Mouse (Mus musculus) forebrain, embryonic 11.5 days (tissue): Measurements from ENCODE around the gene Tomm70a. TPM values are rescaled to one million over a fixed set of nuclear protein-coding genes. Genes with fewer than 3 reads are reported as not detected.

Source experiments
- ATAC-seq: fragments of 200-750 bp; cut with Nextera tagmentation; replicated peaks from 2 replicates; pipeline ENCODE4 v1.8.0; 2017; ENCODE audit warnings: moderate TSS enrichment; ENCODE audit not compliant: low FRiP score
- DNase-seq: peaks from one replicate; pipeline ENCODE4 v3.0.0-alpha.2; 2017; ENCODE audit warnings: low spot score
- H3K27ac ChIP-seq: fragments of 300-500 bp; sonication (generic); 2 replicates; pipeline ENCODE4 v1.5.1; 2014; ENCODE audit warnings: low read depth, low read length
- H3K27me3 ChIP-seq: fragments of 300-500 bp; sonication (generic); 2 replicates; pipeline ENCODE4 v1.6.1; 2014; ENCODE audit warnings: mild to moderate bottlenecking, low read length, mixed read lengths; ENCODE audit not compliant: control insufficient read depth, insufficient read depth
- H3K36me3 ChIP-seq: fragments of 300-500 bp; sonication (generic); 2 replicates; pipeline ENCODE4 v1.6.1; 2014; ENCODE audit warnings: mild to moderate bottlenecking, low read length, moderate library complexity, mixed read lengths; ENCODE audit not compliant: control insufficient read depth, insufficient read depth
- H3K4me1 ChIP-seq: fragments of 300-500 bp; sonication (generic); replicated peaks from 2 replicates; pipeline ENCODE4 v1.6.1; 2014; ENCODE audit warnings: low read length, mixed read lengths; ENCODE audit not compliant: control insufficient read depth, insufficient read depth
- H3K4me2 ChIP-seq: fragments of 300-500 bp; sonication (generic); 2 replicates; pipeline ENCODE4 v1.6.1; 2014; ENCODE audit warnings: low read depth, mild to moderate bottlenecking, low read length, moderate library complexity, mixed read lengths; ENCODE audit not compliant: severe bottlenecking
- H3K4me3 ChIP-seq: fragments of 300-500 bp; sonication (generic); 2 replicates; pipeline ENCODE4 v1.5.1; 2014; ENCODE audit warnings: low read depth, low read length
- H3K9ac ChIP-seq: fragments of 300-500 bp; sonication (generic); 2 replicates; pipeline ENCODE4 v1.6.1; 2014; ENCODE audit warnings: low read length
- H3K9me3 ChIP-seq: fragments of 300-500 bp; sonication (generic); 2 replicates; pipeline ENCODE4 v1.6.1; 2016; ENCODE audit warnings: low read length, mixed read lengths; ENCODE audit not compliant: control insufficient read depth
- WGBS: fragments of 180-500 bp; shearing (Covaris S2); extraction: QIAGEN DNeasy Blood & Tissue Kit; methylation state at CpG from one replicate; pipeline ENCODE4 v1.1.7; 2014; 5-methylcytosine and 5-hydroxymethylcytosine counted together
- polyA plus RNA-seq: library from polyadenylated mRNA; unstranded; fragments of >200 nt; fragmentation: Nextera tagmentation; extraction: Ambion mirVana; gene quantifications from 2 replicates; pipeline ENCODE4 v1.2.1, GENCODE M21; 2014

Tomm70a gene
- polyA plus RNA-seq, 1 experiment from 2014 or later = 68.6 TPM

- WGBS = 92% methylated on average over 5 of the region's 5 CpGs
- Histone ChIP-seq H3K27me3 (no peaks in the 10 kb centered on the region), H3K9me3 (no peaks in the 10 kb centered on the region), H3K4me1 (no peaks in the 10 kb centered on the region), H3K4me2 (no peak overlapping the region), H3K36me3 (no peaks in the 10 kb centered on the region), H3K27ac (no peak overlapping the region), H3K4me3 (no peak overlapping the region), H3K9ac (no peak overlapping the region)
- no peak for ATAC-seq
- DNase-seq = no peak
Observed at GRCm38 (mm10) chr16:57162841-57163240, 41.3 kb downstream of the Tomm70a start.

- Histone ChIP-seq H3K4me3 (no peak overlapping the region), H3K27me3 (no peaks in the 10 kb centered on the region), H3K9me3 (no peaks in the 10 kb centered on the region), H3K4me2 (no peak overlapping the region), H3K27ac (no peak overlapping the region), H3K36me3 (no peaks in the 10 kb centered on the region), H3K9ac (no peak overlapping the region), H3K4me1 (no peaks in the 10 kb centered on the region)
- 87% methylated on average over 1 of the region's 1 CpGs for WGBS
- ATAC-seq (no peak), DNase-seq (no peak)
Observed at GRCm38 (mm10) chr16:57163694-57164093, 42.2 kb downstream of the Tomm70a start.

- DNase-seq = no peak
Observed at GRCm38 (mm10) chr16:57165157-57165556, 43.7 kb downstream of the Tomm70a start.

GRCm38 (mm10) chr16:57166086-57166485 is 44.6 kb downstream of the Tomm70a start:
- H3K9ac ChIP-seq = no peak overlapping the region
- DNase-seq (no peak), ATAC-seq (no peak)
- no peaks in the 10 kb centered on the region for H3K27me3 ChIP-seq
- no peaks in the 10 kb centered on the region for H3K4me1 ChIP-seq
- no peaks in the 10 kb centered on the region for H3K36me3 ChIP-seq
- peak overlapping the region; percentile 68; the same call in 1 of the 2 replicates for H3K4me2 ChIP-seq
- peak overlapping the region; percentile 70 for H3K4me3 ChIP-seq
- WGBS = 90% methylated on average over 6 of the region's 6 CpGs
- H3K9me3 ChIP-seq = no peaks in the 10 kb centered on the region
- no peak overlapping the region for H3K27ac ChIP-seq

More at GRCm38 (mm10) chr16:57165157-57165556, 43.7 kb downstream of the Tomm70a start:
- 96% methylated on average over 5 of the region's 5 CpGs for WGBS
- Histone ChIP-seq H3K4me1 (no peaks in the 10 kb centered on the region), H3K4me3 (no peak overlapping the region), H3K9me3 (no peaks in the 10 kb centered on the region), H3K4me2 (no peak overlapping the region), H3K9ac (no peak overlapping the region), H3K36me3 (no peaks in the 10 kb centered on the region), H3K27ac (no peak overlapping the region), H3K27me3 (no peaks in the 10 kb centered on the region)
- no peak for ATAC-seq

GRCm38 (mm10) chr16:57166611-57167513 is 45.4 kb downstream of the Tomm70a start, which contains the start of gene Nit2:
TSS of gene Nit2 (minus strand) at chr16:57167341.
- H3K27me3 ChIP-seq = no peaks in the 10 kb centered on the region
- peak within 1 kb of the TSS; percentile 73 for H3K9ac ChIP-seq
- H3K36me3 ChIP-seq = no peaks in the 10 kb centered on the region
- H3K9me3 ChIP-seq = no peaks in the 10 kb centered on the region
- DNase-seq (peak; percentile 96), ATAC-seq (peak; percentile 99)
- H3K27ac ChIP-seq = 0 out of 2 replicates have a peak within 1 kb of the TSS, but pooled peaks have one; percentile 46
- WGBS = under 1% methylated on average over 58 of the region's 58 CpGs
- no peaks in the 10 kb centered on the region for H3K4me1 ChIP-seq
- H3K4me2 ChIP-seq = peak within 1 kb of the TSS; percentile 68
- peak within 1 kb of the TSS; percentile 70 for H3K4me3 ChIP-seq

- no peak overlapping the region; the same call in none of the 2 replicates for H3K9ac ChIP-seq
- ATAC-seq = peak; percentile 60
- H3K27me3 ChIP-seq = no peaks in the 10 kb centered on the region
- no peaks in the 10 kb centered on the region for H3K36me3 ChIP-seq
- 40% methylated on average over 5 of the region's 5 CpGs for WGBS
- peak overlapping the region; percentile 70 for H3K4me3 ChIP-seq
- H3K9me3 ChIP-seq = no peaks in the 10 kb centered on the region
- no peak overlapping the region for H3K27ac ChIP-seq
- no peak for DNase-seq
- H3K4me2 ChIP-seq = peak overlapping the region; percentile 68
- H3K4me1 ChIP-seq = no peaks in the 10 kb centered on the region
Observed at GRCm38 (mm10) chr16:57167514-57167912, 46.0 kb downstream of the Tomm70a start.

GRCm38 (mm10) chr16:57168236-57168635 is 46.7 kb downstream of the Tomm70a start:
- Histone ChIP-seq H3K9ac (no peak overlapping the region), H3K27me3 (no peaks in the 10 kb centered on the region), H3K9me3 (no peaks in the 10 kb centered on the region), H3K36me3 (no peaks in the 10 kb centered on the region), H3K4me3 (no peak overlapping the region), H3K4me2 (no peak overlapping the region), H3K4me1 (no peaks in the 10 kb centered on the region), H3K27ac (no peak overlapping the region)
- ATAC-seq (no peak), DNase-seq (no peak)
- 58% methylated on average over 4 of the region's 4 CpGs for WGBS

- no peak for ATAC-seq
- 94% methylated on average over 8 of the region's 8 CpGs for WGBS
- Histone ChIP-seq H3K27me3 (no peaks in the 10 kb centered on the region), H3K4me3 (no peak overlapping the region), H3K36me3 (no peaks in the 10 kb centered on the region), H3K4me1 (no peaks in the 10 kb centered on the region), H3K27ac (no peak overlapping the region), H3K9me3 (no peaks in the 10 kb centered on the region), H3K9ac (no peak overlapping the region), H3K4me2 (no peak overlapping the region)
- DNase-seq = no peak
Observed at GRCm38 (mm10) chr16:57171161-57171560, 49.7 kb downstream of the Tomm70a start.
